Mouse (Mus musculus) hindbrain, embryonic 11.5 days (tissue): ENCODE measurements around the gene Lrrc8b. TPM values are rescaled to one million over a fixed set of nuclear protein-coding genes. Genes with fewer than 3 reads are reported as not detected.

Source experiments
- ATAC-seq: fragments of 200-750 bp; cut with Nextera tagmentation; 2 replicates; pipeline ENCODE4 v1.8.0; 2017; ENCODE audit warnings: mild to moderate bottlenecking, moderate TSS enrichment, moderate library complexity; ENCODE audit not compliant: low FRiP score
- DNase-seq: peaks from one replicate; pipeline ENCODE4 v3.0.0-alpha.2; 2015; ENCODE audit warnings: low spot score
- H3K27ac ChIP-seq: fragments of 300-500 bp; sonication (generic); 2 replicates; pipeline ENCODE4 v1.5.1; 2014; ENCODE audit warnings: mild to moderate bottlenecking, low read depth, low read length
- H3K27me3 ChIP-seq: fragments of 300-500 bp; sonication (generic); 2 replicates; pipeline ENCODE4 v1.6.1; 2014; ENCODE audit warnings: mild to moderate bottlenecking, low read length, moderate library complexity, mixed read lengths; ENCODE audit not compliant: control insufficient read depth, insufficient read depth
- H3K36me3 ChIP-seq: fragments of 300-500 bp; sonication (generic); 2 replicates; pipeline ENCODE4 v1.6.1; 2014; ENCODE audit warnings: mild to moderate bottlenecking, low read length, moderate library complexity, mixed read lengths; ENCODE audit not compliant: control insufficient read depth, insufficient read depth
- H3K4me1 ChIP-seq: fragments of 300-500 bp; sonication (generic); replicated peaks from 2 replicates; pipeline ENCODE4 v1.6.1; 2014; ENCODE audit warnings: low read length, mixed read lengths; ENCODE audit not compliant: control insufficient read depth, insufficient read depth
- H3K4me2 ChIP-seq: fragments of 300-500 bp; sonication (generic); replicated peaks from 2 replicates; pipeline ENCODE4 v1.6.1; 2014; ENCODE audit warnings: mild to moderate bottlenecking, low read depth, low read length
- H3K4me3 ChIP-seq: fragments of 300-500 bp; sonication (generic); 2 replicates; pipeline ENCODE4 v1.5.1; 2014; ENCODE audit warnings: low read depth, low read length
- H3K9ac ChIP-seq: fragments of 300-500 bp; sonication (generic); 2 replicates; pipeline ENCODE4 v1.6.1; 2014; ENCODE audit warnings: low read depth, low read length
- H3K9me3 ChIP-seq: fragments of 300-500 bp; sonication (generic); 2 replicates; pipeline ENCODE4 v1.6.1; 2016; ENCODE audit warnings: low read length; ENCODE audit not compliant: control insufficient read depth
- WGBS: fragments of 180-500 bp; shearing (Covaris S2); extraction: QIAGEN DNeasy Blood & Tissue Kit; methylation state at CpG from one replicate; pipeline ENCODE4 v1.1.7; 2014; 5-methylcytosine and 5-hydroxymethylcytosine counted together
- polyA plus RNA-seq: library from polyadenylated mRNA; unstranded; fragments of >200 nt; fragmentation: Nextera tagmentation; extraction: Ambion mirVana; gene quantifications from 2 replicates; pipeline ENCODE4 v1.2.1, GENCODE M21; 2014

Lrrc8b gene
- polyA plus RNA-seq, 1 experiment from 2014 or later = 10.5 TPM

GRCm38 (mm10) chr5:105526107-105526645 lies 110.6 kb downstream of the Lrrc8b start:
- Histone ChIP-seq H3K4me3 (no peak overlapping the region), H3K9ac (no peak overlapping the region), H3K27ac (no peak overlapping the region), H3K9me3 (no peaks in the 10 kb centered on the region), H3K4me2 (no peak overlapping the region), H3K4me1 (no peaks in the 10 kb centered on the region), H3K27me3 (no peaks in the 10 kb centered on the region), H3K36me3 (no peaks in the 10 kb centered on the region)
- no peak for DNase-seq
- WGBS = 88% methylated on average over 4 of the region's 4 CpGs
- ATAC-seq = no peak

- H3K9ac ChIP-seq = no peak overlapping the region
- H3K4me3 ChIP-seq = no peak overlapping the region
- H3K36me3 ChIP-seq = no peaks in the 10 kb centered on the region
- DNase-seq (no peak), ATAC-seq (no peak)
- H3K4me1 ChIP-seq = no peaks in the 10 kb centered on the region
- WGBS = 91% methylated on average over 9 of the region's 9 CpGs
- no peaks in the 10 kb centered on the region for H3K27me3 ChIP-seq
- H3K9me3 ChIP-seq = no peaks in the 10 kb centered on the region
- no peak overlapping the region for H3K4me2 ChIP-seq
- H3K27ac ChIP-seq = no peak overlapping the region
These were observed 111.2 kb downstream of the Lrrc8b start for GRCm38 (mm10) chr5:105526766-105527165.

DNA sequence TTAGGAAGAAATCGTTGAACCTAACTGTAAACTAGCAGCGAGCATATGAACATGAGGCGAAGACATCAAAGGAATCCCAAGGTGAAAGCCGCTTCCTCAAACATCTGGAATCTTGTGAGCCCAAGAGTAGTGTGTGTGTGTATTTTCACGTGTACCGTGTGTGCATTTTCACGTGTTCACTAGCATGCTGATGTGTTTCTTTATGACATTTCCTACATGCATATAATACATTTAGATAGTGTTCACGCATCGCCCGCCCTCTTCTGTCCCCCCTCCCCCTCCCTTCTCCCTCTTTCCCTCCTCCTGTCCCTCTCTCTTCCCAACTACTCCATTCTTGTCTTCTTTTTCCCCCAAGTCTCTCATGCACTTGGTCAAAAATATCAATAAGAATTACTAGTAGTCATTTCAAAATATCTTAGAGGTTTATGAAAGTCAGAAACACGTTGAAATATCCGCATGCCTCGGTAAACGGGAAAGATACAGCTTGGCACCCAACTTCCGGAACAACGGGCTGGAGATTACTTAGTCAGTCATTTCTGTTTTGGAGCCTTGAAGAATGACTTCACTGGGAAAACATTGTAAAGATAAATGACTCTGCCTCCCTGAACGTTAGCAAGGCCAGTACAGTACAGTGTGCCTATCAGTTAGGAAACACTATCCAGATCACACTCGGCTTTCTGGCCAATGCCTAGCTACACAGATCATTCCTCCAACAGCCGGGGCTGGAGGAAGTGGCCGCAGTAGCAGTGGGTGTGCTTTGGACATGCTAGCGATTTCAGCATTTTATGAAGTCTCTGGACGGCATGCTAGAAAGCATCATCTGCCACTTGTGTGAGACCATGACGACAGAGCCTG lies 112.1 kb downstream of the Lrrc8b start:
- Histone ChIP-seq H3K9ac (no peak overlapping the region), H3K4me1 (no peaks in the 10 kb centered on the region), H3K4me3 (no peak overlapping the region), H3K27me3 (no peaks in the 10 kb centered on the region), H3K9me3 (no peaks in the 10 kb centered on the region), H3K36me3 (no peaks in the 10 kb centered on the region), H3K27ac (no peak overlapping the region), H3K4me2 (no peak overlapping the region)
- no peak for ATAC-seq
- no peak for DNase-seq
- WGBS = 94% methylated on average over 23 of the region's 23 CpGs

- no peak for ATAC-seq
These were observed 115.0 kb downstream of the Lrrc8b start for GRCm38 (mm10) chr5:105530576-105530975.

DNA sequence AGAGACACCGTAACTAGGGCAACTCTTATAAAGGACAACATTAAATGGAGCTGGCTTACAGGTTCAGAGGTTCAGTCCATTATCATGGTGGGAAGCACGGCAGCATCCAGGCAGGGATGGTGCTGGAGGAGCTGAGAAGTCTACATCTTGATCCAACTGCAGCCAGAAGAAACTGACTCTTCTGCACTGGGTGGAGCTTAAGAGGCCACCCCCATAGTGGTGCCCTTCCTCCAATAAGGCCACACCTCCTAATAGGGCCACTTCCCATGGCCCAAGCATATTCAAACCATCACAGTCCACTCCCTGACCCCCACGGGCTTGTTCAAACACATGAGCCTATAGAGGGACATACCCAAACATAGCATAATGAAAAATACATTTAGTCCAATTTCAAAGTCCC lies 119.6 kb downstream of the Lrrc8b start:
- H3K9me3 ChIP-seq = no peaks in the 10 kb centered on the region
- no peaks in the 10 kb centered on the region for H3K36me3 ChIP-seq
- whole genome bisulfite sequencing = 96% methylated on average over 3 of the region's 3 CpGs
- DNase-seq (no peak), ATAC-seq (no peak)
- H3K4me2 ChIP-seq = no peak overlapping the region
- H3K27ac ChIP-seq = no peak overlapping the region
- H3K4me3 ChIP-seq = no peak overlapping the region
- H3K4me1 ChIP-seq = no peaks in the 10 kb centered on the region
- H3K27me3 ChIP-seq = no peaks in the 10 kb centered on the region
- no peak overlapping the region for H3K9ac ChIP-seq

More at GRCm38 (mm10) chr5:105530576-105530975, 115.0 kb downstream of the Lrrc8b start:
- no peak overlapping the region for H3K4me2 ChIP-seq
- H3K9ac ChIP-seq = no peak overlapping the region
- WGBS = 85% methylated on average over 6 of the region's 6 CpGs
- no peaks in the 10 kb centered on the region for H3K27me3 ChIP-seq
- H3K27ac ChIP-seq = no peak overlapping the region
- no peak overlapping the region for H3K4me3 ChIP-seq
- H3K9me3 ChIP-seq = no peaks in the 10 kb centered on the region
- DNase-seq = no peak
- no peaks in the 10 kb centered on the region for H3K36me3 ChIP-seq
- H3K4me1 ChIP-seq = no peaks in the 10 kb centered on the region

GRCm38 (mm10) chr5:105536172-105536571 lies 120.6 kb downstream of the Lrrc8b start:
- ATAC-seq (no peak), DNase-seq (no peak)
- no peaks in the 10 kb centered on the region for H3K4me1 ChIP-seq
- no peaks in the 10 kb centered on the region for H3K36me3 ChIP-seq
- no peak overlapping the region for H3K9ac ChIP-seq
- H3K9me3 ChIP-seq = no peaks in the 10 kb centered on the region
- H3K4me3 ChIP-seq = no peak overlapping the region
- H3K27ac ChIP-seq = no peak overlapping the region
- H3K4me2 ChIP-seq = no peak overlapping the region
- WGBS = 91% methylated on average over 2 of the region's 2 CpGs
- H3K27me3 ChIP-seq = no peaks in the 10 kb centered on the region

- Histone ChIP-seq H3K4me1 (no peaks in the 10 kb centered on the region), H3K27me3 (no peaks in the 10 kb centered on the region)
These were observed 121.6 kb downstream of the Lrrc8b start for GRCm38 (mm10) chr5:105537101-105537723.

More at GRCm38 (mm10) chr5:105537101-105537723, 121.6 kb downstream of the Lrrc8b start:
- DNase-seq = no peak
- Histone ChIP-seq H3K9ac (no peak overlapping the region), H3K4me2 (no peak overlapping the region), H3K36me3 (no peaks in the 10 kb centered on the region), H3K27ac (no peak overlapping the region), H3K4me3 (no peak overlapping the region), H3K9me3 (no peaks in the 10 kb centered on the region)
- 70% methylated on average over 11 of the region's 11 CpGs for WGBS
- no peak for ATAC-seq
